Mouse (Mus musculus): ENCODE data around the gene Chrne.

- TF ChIP-seq CTCF (conservative IDR thresholded peaks at IDR 0.05; ENCODE audit: low read length) (no peak), NANOG (IDR thresholded peaks at IDR 0.05; ENCODE audit: borderline replicate concordance, low read length) (no peak)
These were observed 41.6 kb upstream of the Chrne start for GRCm38 (mm10) chr11:70660571-70660970.

All from E14TG2a.4 (cell line).